Mouse (Mus musculus) fat pad, adult 2 months (tissue): ENCODE measurements around the gene Mthfd1.

Experiments
- DNase-seq: peaks from one replicate; pipeline ENCODE4 v3.0.0-alpha.2; 2011; ENCODE audit warnings: low read depth, low spot score; ENCODE audit errors: extremely low read depth

Gene Mthfd1

DNA sequence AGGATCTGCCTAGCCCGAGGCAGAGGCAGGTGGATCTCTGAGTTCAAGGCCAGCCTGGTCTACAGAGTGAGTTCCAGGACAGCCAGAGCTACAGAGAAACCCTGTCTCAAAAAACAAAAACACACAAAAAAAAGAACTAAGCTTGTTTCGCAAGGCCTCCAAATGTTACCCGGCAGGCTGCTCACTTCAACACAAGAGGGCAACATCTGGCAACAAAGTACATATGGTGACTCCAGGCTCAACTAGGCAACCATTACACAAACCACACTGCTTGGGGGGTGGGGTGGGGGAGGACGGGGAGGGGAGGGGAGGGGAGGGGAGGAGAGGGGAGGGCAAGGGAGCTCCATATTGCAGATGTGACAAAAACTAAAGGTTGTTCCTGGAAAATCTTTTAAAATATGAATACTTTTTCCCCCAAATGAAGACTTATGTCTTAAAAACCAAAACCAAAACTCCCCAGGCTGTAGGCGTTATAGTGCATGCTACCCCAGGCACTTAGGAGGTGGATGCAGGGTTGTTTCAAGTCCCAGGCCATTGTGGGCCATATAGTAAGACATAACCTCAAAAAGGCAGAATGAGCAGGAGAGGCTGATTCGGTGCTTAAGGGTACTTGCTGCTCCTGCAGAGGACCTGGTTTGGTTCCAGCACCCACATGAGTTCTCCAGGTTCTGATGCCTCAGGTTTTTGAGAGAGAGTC lies 90.8 kb downstream of the Mthfd1 start:
- no peak for DNase-seq

GRCm38 (mm10) chr12:76349680-76350220 lies 94.7 kb downstream of the Mthfd1 start:
- no peak for DNase-seq

GRCm38 (mm10) chr12:76360868-76361267 lies 105.8 kb downstream of the Mthfd1 start:
- no peak for DNase-seq

GRCm38 (mm10) chr12:76361405-76362302 lies 106.6 kb downstream of the Mthfd1 start:
- DNase-seq: no peak

- no peak for DNase-seq
These were observed 107.2 kb downstream of the Mthfd1 start for GRCm38 (mm10) chr12:76362303-76362676.

DNA sequence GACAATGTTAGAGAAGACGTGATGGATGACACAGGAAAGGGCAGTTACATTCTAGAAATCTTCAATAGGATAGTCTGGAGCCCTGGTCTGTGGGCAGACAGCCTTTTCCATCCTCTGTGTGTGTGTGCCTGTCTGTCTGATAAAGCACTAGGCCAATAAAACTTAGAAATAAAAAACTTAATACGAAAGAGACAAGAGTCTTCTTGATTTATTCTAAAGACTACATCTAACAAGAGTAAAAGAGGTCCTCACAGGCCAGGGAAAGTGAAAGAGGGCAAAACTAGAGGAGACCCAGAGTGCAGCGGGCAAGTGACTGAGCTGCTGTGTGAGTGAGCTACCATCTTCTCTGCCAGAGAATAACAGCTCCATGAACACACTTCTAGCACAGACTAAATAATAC lies 111.2 kb downstream of the Mthfd1 start:
- DNase-seq: no peak

DNA sequence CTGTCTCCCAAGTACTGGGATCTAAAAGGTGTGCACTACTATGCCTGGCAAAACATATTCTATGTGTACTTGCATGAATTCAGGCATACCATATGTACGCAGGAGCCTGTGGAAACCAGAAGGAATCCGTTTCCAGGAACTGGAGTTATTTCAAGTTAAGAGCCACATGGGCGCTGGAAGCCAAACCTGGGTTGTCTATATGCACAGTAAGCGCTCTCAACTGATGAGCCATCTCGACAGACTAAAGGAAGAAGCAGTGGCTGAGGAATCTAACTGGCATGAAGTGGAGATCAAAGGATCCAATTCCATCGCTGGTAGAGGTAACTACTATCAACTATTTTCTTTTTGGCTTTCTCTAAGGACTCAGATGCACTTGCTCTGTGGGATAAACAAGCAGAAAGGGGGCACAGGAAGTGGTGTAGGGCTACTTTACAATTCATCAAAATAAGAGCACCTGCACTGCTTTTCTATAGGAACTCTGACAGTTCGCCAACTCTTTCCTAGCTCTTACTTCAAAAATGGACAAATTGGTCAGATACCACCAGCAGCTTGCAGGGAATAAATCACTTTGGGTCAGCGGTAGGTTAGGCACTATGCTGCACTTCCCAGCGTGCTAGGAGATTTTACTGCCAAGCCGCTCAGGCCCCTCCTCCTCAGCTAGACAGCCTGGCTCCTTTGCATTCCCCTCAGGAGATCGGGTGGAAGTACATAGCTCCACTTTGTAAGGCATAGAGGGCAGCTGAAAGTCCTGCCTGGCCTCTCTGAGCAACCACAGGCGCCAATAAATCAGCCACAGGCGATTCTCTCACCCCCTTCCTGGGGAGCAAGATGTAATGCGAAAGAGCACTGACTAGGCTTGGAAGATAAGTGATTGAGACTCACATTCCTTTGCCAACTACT lies 112.2 kb downstream of the Mthfd1 start:
- DNase-seq: no peak

- no peak for DNase-seq
These were observed 113.2 kb downstream of the Mthfd1 start for GRCm38 (mm10) chr12:76368201-76368789.

DNA sequence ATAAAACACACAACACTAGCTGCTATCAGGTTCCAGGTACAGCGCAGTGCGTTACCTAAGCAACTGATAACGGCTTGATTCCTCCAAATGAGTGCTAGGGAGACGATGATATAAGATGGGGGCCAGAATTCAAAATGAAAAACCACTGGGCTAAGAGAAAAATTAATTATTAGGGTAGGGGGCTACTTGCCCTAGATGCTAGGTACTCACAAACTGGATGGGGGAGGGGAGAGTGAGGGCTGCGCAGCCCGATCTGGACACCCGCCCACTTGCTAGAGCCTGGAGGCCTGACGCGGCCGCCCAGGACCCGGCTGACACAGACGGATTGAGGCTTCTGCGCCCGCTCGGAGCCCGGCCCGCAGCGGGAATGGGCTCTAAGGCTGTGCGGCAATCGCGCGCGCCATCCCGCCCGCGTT lies 113.7 kb downstream of the Mthfd1 start:
- DNase-seq: no peak
